Mouse (Mus musculus) NIH3T3 (cell line): ENCODE measurements around the gene Dhx36.

Source experiments
- DNase-seq: peaks from one replicate; pipeline ENCODE4 v3.0.0-alpha.2; 2012; ENCODE audit warnings: low read depth

Dhx36 gene

DNA sequence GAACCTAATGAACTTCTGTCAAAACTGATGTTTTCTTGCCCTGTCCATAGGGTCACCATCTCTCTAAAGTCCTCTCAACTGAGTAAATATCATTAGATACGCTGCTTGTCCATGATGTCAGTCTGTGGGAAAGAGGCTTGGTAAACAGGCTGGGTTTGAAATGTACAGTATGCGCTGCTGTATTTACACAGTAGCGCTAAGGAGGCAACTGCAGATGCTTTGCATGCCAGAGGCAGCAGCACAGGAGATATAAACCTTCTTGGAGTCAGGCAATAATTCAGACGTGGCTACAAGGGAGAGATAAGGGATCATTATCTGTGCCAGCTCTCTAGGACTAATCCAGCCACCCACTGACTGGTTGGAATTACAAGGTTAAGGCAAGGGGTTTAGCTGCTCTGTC is 73.1 kb downstream of the Dhx36 start:
- no peak for DNase-seq

DNA sequence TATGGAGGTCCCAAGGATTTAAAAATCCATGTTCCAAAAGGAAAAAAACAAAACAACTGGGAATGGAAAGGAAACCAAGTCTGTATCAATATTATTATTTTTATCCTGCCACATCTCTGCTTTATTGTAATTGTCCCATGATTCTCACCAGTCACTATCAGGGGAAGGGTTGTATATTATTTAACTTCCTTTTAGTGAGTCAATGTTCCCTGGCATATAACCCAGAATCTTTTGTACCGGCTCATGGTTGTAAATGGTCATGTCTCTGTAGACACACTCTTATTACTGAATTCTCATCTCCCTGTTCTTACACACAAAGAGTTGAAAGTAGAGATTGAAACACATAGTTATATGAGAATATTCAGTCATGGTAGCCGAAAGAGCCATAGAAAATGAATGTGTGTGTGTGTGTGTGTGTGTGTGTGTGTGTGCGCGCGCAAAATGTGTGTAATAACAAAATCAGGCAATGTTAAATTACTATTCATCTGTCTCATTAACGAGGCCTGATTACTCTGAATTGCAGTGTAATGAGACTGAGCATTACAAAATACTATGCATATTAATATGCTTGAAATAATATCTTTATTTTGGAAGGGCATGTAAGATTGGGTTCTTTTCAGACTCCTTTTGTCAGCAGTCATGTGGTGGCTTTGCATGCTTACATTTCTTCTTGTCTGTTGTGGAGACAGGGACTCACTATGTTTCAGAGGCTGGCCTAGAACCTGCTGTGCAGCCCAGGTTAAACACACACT is 88.2 kb downstream of the Dhx36 start:
- DNase-seq: no peak
